Mouse (Mus musculus) C2C12 (cell line): ENCODE data around the gene Arhgap32.

Experiments used
- CTCF ChIP-seq: IDR thresholded peaks from one replicate; pipeline ENCODE4 v1.5.1; 2011; ENCODE audit not compliant: control insufficient read depth, insufficient read depth, insufficient read length
- MAX ChIP-seq: IDR thresholded peaks from one replicate; pipeline ENCODE4 v1.6.1; 2011; ENCODE audit warnings: mild to moderate bottlenecking, control low read depth
- USF1 ChIP-seq: IDR thresholded peaks from one replicate; pipeline ENCODE4 v1.6.1; 2011; ENCODE audit warnings: low read depth, mild to moderate bottlenecking, control low read depth, moderate library complexity

DNA sequence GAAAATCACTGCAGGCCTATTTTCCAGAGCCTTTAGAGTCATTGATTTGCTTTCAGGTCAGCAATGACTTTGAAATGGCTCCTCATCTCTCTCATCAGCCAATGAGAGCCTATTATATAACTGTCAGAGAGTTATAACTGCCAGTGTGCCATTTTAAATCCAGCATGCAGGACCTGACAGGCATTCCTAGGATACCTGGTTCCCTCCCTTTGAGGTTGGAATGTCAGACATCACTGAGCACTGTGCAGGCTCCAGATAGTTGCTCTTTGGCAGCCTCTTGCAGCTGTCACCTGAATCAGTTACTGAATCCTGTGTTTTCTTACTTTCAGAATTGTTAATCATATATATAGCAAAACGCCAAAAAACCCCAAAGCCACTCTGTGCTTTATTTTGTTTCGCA, 111.1 kb downstream of the Arhgap32 start:
- TF ChIP-seq USF1 (no peak), MAX (no peak), CTCF (no peak)
